Mouse (Mus musculus): ENCODE results near the gene Rapgef6. TPM values are rescaled to one million over a fixed set of nuclear protein-coding genes. Genes with fewer than 3 reads are reported as not detected.

The Rapgef6 gene
- total RNA-seq (2014; rRNA removed) (13.2 and 14.1 TPM in 2 replicates), polyA plus RNA-seq (2012; rRNA removed) (7.1 and 8.7 TPM in 2 replicates)

DNA sequence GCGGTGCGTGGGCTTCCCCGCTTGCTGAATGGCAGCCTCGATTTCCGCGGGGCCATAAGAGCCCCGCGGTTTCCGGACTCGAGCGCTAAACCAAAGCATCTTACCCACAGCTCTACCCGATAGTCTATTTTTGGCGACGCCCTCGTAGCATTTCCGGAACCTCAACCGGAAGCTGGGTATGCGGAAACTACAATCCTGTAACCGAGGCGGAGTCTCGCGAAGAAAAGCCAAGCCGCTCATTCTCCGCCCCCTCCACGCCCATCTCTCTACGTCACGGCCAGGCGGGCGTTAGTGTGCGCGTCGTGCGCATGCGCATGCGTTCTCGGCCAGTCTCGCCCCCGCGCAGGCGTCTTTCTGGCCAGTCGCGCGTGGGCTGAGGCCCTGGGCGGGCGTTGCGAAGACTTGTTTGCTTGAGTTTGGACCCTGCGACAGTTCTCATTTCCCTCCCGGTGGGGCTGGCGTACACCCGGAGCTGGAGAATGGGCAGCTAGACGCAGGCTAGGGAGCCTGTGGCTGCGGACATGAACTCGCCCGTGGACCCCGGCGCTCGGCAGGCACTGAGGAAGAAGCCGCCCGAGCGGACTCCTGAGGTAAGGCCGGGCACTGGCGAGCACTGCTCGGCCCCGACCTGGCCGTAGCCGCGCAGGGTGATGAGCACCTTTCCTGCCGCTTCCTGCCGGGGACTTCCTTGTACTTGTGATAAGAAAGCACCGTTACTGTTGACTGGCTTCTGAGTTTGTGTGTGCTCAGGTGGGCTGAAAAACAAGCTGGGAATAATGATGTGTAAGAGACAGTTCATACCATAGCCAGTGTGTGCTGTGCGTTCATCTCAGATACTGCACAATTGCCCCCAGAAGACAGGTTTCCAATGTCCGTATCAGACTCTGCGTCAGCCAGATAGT, at the start of gene Rapgef6:
Gene Rapgef6 (plus strand): TSS at position 319 of the 902 bp plus-strand sequence.
- peak; percentile 94 for TF ChIP-seq POLR2A (IDR thresholded peaks at IDR 0.05; ENCODE audit: extremely low read depth, insufficient read depth, low read length)
- TF ChIP-seq CTCF (IDR thresholded peaks at IDR 0.05; ENCODE audit: low read depth, low read length): no peak
- peak within 1 kb of the TSS; percentile 83 for H3K4me3 ChIP-seq (ENCODE audit: insufficient read depth, low read depth, low read length)
- peaks cover 3% of the 10 kb centered on the region; the same call in 1 of the 2 replicates for H3K4me1 ChIP-seq (ENCODE audit: control insufficient read depth, insufficient read depth, low read length)
- peaks cover 3% of the 10 kb centered on the region; the same call in 1 of the 2 replicates for H3K79me2 ChIP-seq (ENCODE audit: control insufficient read depth, insufficient read depth, low read length)
- H3K36me3 ChIP-seq (ENCODE audit: control insufficient read depth, insufficient read depth, low read length): no peaks in the 10 kb centered on the region
- no peaks in the 10 kb centered on the region for H3K27me3 ChIP-seq (ENCODE audit: control insufficient read depth, insufficient read depth, low read length)
- under 1% methylated on average over 73 of the region's 73 CpGs for WGBS
- peak within 1 kb of the TSS; percentile 87 for H3K9ac ChIP-seq (ENCODE audit: low read depth, low read length)
- H3K27ac ChIP-seq (replicated peaks; ENCODE audit: insufficient read depth, low read depth, low read length): peak within 1 kb of the TSS; percentile 85
- peak; percentile 93 for DNase-seq (ENCODE audit: extremely low read depth, low read depth, low spot score)

DNA sequence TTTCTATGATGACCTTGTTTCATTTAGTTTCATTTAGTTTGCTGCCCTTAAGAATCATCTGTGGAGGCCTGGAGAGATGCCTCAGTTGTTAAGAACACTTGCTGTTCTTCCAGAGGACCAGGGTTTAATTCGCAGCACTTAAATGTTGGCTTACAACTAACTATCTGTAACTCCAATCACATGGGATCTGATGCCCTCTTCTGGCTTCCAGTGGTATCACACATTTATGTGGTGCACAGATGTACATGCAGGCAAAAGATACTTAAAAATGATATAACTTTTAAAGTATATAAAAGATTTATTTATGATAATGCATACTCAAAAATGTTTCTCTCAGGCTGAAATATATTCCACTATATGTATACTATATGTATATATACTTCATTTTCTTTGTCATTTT, 44.2 kb upstream of the Rapgef6 start:
- Histone ChIP-seq H3K4me1 (ENCODE audit: control insufficient read depth, insufficient read depth, low read length) (no peaks in the 10 kb centered on the region), H3K79me2 (ENCODE audit: control insufficient read depth, insufficient read depth, low read length) (0 out of 2 replicates have a peak, but pooled peaks cover 2% of the 10 kb centered on the region), H3K27me3 (ENCODE audit: control insufficient read depth, insufficient read depth, low read length) (no peaks in the 10 kb centered on the region), H3K9ac (ENCODE audit: low read depth, low read length) (no peak overlapping the region), H3K36me3 (ENCODE audit: control insufficient read depth, insufficient read depth, low read length) (peaks cover 28% of the 10 kb centered on the region), H3K27ac (replicated peaks; ENCODE audit: insufficient read depth, low read depth, low read length) (no peak overlapping the region), H3K4me3 (ENCODE audit: insufficient read depth, low read depth, low read length) (no peak overlapping the region)
- 91% methylated on average over 1 of the region's 1 CpGs for WGBS
- TF ChIP-seq POLR2A (IDR thresholded peaks at IDR 0.05; ENCODE audit: extremely low read depth, insufficient read depth, low read length): no peak
- peak; percentile 64 for TF ChIP-seq CTCF (IDR thresholded peaks at IDR 0.05; ENCODE audit: low read depth, low read length)
- DNase-seq (ENCODE audit: extremely low read depth, low read depth, low spot score): peak; percentile 41

DNA sequence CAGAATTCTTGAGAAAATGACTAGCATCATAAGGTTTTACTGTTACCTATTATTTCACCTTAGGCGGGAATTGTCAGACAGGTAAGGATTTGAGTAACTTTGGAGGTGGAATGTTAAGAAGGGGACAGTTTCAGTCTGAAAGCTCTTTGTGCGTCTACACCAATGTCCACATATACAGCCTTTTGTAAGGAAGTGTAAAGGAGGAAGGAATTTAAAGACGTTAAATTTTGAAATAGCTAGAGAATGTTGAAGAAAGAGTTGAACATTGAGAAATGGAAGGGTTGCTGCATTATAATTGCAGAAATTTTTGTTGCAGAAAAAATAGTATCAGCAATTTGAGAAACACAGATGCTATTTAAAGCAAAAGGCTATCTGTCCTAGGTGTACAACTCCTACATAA, 36.6 kb upstream of the Rapgef6 start:
- Histone ChIP-seq H3K9ac (ENCODE audit: low read depth, low read length) (no peak overlapping the region), H3K79me2 (ENCODE audit: control insufficient read depth, insufficient read depth, low read length) (no peaks in the 10 kb centered on the region), H3K4me1 (ENCODE audit: control insufficient read depth, insufficient read depth, low read length) (no peaks in the 10 kb centered on the region), H3K4me3 (ENCODE audit: insufficient read depth, low read depth, low read length) (no peak overlapping the region), H3K36me3 (ENCODE audit: control insufficient read depth, insufficient read depth, low read length) (peaks cover 15% of the 10 kb centered on the region), H3K27me3 (ENCODE audit: control insufficient read depth, insufficient read depth, low read length) (no peaks in the 10 kb centered on the region), H3K27ac (replicated peaks; ENCODE audit: insufficient read depth, low read depth, low read length) (no peak overlapping the region)
- 91% methylated on average over 3 of the region's 3 CpGs for WGBS
- DNase-seq (ENCODE audit: extremely low read depth, low read depth, low spot score): no peak
- TF ChIP-seq POLR2A (IDR thresholded peaks at IDR 0.05; ENCODE audit: extremely low read depth, insufficient read depth, low read length) (no peak), CTCF (IDR thresholded peaks at IDR 0.05; ENCODE audit: low read depth, low read length) (no peak)

DNA sequence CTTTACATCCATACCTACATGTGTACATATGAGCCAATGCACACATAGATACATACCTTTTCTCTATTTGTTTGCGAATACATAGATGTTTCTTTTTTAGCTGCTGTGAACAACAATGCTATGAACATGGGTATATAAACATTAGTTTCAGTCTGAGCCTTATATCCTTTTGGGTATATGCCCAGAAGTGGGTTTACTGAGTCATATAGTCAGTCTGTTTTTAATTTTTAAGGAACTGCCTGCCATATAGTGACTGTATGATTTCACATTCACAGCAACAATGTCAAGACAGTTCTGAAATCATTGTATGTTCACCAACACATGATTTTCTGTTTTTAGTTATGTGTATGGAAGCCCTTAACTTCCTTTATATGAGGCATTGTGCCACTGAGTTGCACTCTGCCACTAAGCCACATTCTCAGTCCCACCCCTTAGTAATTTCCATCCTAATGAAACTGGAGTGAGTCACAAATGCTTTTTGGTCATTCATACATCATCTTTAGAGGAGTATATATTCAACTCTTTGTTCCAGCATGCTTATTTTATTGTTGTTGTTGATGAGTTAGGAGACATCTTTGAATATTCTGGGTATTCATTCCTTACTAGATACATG, 30.6 kb upstream of the Rapgef6 start:
- Histone ChIP-seq H3K4me1 (ENCODE audit: control insufficient read depth, insufficient read depth, low read length) (no peaks in the 10 kb centered on the region), H3K79me2 (ENCODE audit: control insufficient read depth, insufficient read depth, low read length) (no peaks in the 10 kb centered on the region), H3K27me3 (ENCODE audit: control insufficient read depth, insufficient read depth, low read length) (no peaks in the 10 kb centered on the region), H3K9ac (ENCODE audit: low read depth, low read length) (no peak overlapping the region), H3K36me3 (ENCODE audit: control insufficient read depth, insufficient read depth, low read length) (peaks cover 31% of the 10 kb centered on the region), H3K27ac (replicated peaks; ENCODE audit: insufficient read depth, low read depth, low read length) (no peak overlapping the region), H3K4me3 (ENCODE audit: insufficient read depth, low read depth, low read length) (no peak overlapping the region)
- WGBS: 100% methylated on average over 1 of the region's 1 CpGs
- DNase-seq (ENCODE audit: extremely low read depth, low read depth, low spot score): no peak
- no peak for TF ChIP-seq POLR2A (IDR thresholded peaks at IDR 0.05; ENCODE audit: extremely low read depth, insufficient read depth, low read length)
- TF ChIP-seq CTCF (IDR thresholded peaks at IDR 0.05; ENCODE audit: low read depth, low read length): no peak

DNA sequence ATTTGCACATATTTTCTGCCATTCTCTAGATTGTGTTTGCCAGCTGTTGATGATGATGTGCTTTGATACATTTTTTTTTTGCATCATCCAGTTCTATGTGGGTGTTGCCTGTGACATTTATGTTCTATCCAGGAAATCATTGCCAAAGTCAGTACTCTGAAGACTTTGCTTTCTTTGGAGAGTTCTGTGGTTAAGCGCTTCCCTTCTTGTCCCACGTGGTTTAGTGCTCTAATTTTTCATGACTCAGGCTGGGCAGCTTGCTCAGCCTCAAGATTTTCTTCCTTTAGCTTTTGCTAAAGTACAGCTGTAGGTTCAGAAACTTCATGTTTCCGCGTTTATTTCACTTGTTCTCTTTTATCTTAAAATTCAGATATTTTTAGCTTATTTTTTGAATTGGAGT, 30.1 kb upstream of the Rapgef6 start:
- DNase-seq (ENCODE audit: extremely low read depth, low read depth, low spot score): no peak
- TF ChIP-seq CTCF (IDR thresholded peaks at IDR 0.05; ENCODE audit: low read depth, low read length) (no peak), POLR2A (IDR thresholded peaks at IDR 0.05; ENCODE audit: extremely low read depth, insufficient read depth, low read length) (no peak)

More for the DNA sequence above, 30.1 kb upstream of the Rapgef6 start:
- Histone ChIP-seq H3K36me3 (ENCODE audit: control insufficient read depth, insufficient read depth, low read length) (peaks cover 35% of the 10 kb centered on the region), H3K27me3 (ENCODE audit: control insufficient read depth, insufficient read depth, low read length) (no peaks in the 10 kb centered on the region), H3K79me2 (ENCODE audit: control insufficient read depth, insufficient read depth, low read length) (no peaks in the 10 kb centered on the region), H3K27ac (replicated peaks; ENCODE audit: insufficient read depth, low read depth, low read length) (no peak overlapping the region), H3K4me1 (ENCODE audit: control insufficient read depth, insufficient read depth, low read length) (no peaks in the 10 kb centered on the region), H3K4me3 (ENCODE audit: insufficient read depth, low read depth, low read length) (no peak overlapping the region), H3K9ac (ENCODE audit: low read depth, low read length) (no peak overlapping the region)
- WGBS: 80% methylated on average over 4 of the region's 4 CpGs
